Mouse (Mus musculus): Measurements from ENCODE around the gene Sphk1.

DNA sequence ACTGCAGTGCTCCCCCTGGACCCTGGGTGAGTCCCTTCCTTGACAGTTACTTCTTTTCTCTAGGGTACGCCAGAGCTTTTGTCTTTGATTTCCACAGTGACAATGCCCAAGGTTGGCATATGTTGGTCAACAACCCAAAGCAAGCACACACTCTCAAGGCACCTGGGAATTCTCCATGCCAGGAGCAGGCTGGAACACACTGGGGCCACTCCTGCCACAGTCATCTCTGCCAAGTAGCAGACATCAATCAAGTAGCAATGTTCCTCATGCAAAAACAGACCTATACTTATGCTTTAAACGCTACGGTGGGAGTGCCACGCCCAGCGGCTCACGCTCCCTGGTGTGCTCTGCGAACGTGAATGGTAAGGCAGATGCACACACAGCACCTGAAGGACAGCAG is 49.8 kb upstream of the Sphk1 start:
- TF ChIP-seq CTCF (IDR thresholded peaks at IDR 0.05 in 2 of 3, conservative IDR thresholded peaks at IDR 0.05 in 1 of 3; ENCODE audit: control insufficient read depth in 1 of 3, insufficient read depth in 1 of 3, low read depth in 2 of 3, low read length in 3 of 3, poor library complexity in 1 of 3, severe bottlenecking in 1 of 3) = no peak
- no peak for TF ChIP-seq POLR2A (IDR thresholded peaks at IDR 0.05; ENCODE audit: control insufficient read depth in 1 of 2, insufficient read depth in 1 of 2, low read depth in 1 of 2, low read length in 2 of 2, poor library complexity in 1 of 2)
